8 mouse cellular contexts compared by ENCODE assay signal in the genomic region with DNA sequence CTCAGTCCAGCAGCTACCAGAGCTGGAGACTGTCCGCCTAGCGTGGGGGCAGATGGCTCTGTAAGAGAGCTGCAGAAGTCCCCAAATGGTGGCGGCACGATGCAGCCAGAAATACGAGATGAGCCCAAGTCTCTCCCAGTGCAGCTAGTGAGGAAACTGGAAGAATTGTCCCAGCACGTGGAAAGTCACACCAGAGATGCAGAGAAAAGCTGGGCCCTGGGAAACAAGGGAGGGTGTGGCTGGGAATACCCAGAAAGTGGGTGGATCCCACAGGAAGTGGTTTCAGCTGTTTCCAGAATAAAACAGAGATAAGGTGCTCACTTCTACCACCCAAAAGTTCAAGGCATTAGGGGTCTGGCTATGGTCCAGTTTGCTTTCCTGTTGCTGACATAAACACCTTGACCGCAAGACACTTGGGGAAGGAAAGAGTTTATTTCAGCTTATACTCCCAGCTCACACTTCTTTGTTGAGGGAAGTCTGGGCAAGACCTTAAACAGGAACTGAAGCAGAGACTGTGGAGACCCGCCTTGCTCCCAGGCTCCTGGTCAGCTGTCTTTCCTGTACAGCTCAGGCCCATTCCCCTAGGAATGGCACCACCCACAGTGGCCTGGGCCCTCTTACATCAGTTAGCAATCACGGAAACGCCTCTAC.
A peak's percentile ranks its signal among the peaks of the same experiment; 100 is the strongest.
DNase-seq lines count a peak whose midpoint lies in the region; ATAC-seq and TF ChIP-seq lines count a peak whose summit lies in the region.

No protein-coding gene starts in this region.

- no peak for DNase-seq in forebrain, embryonic 10.5 days (ENCODE audit: extremely low spot score, low spot score)
- no peak for DNase-seq in forebrain, embryonic 14.5 days (ENCODE audit: low spot score)
- DNase-seq in ES-E14 (ENCODE audit: low read depth, low spot score), result no peak
- DNase-seq in liver, postnatal 0 days, result no peak
- no peak for DNase-seq in T-cell, adult 2 months (ENCODE audit: low spot score)

- in situ Hi-C loops in ES-E14 (cut with MboI; ENCODE audit: low sequenced_read_pairs in 2 of 2, unreplicated experiment in 2 of 2), result loop anchor here (25.0 kb wide), 1 partner anchor 176 kb away; a partner anchor contains a TSS

- no peak overlapping the region for H3K4me2 ChIP-seq in forebrain, embryonic 14.5 days (ENCODE audit: low read length)
- H3K4me2 ChIP-seq in intestine, postnatal 0 days (replicated peaks; ENCODE audit: low read depth), result no peak overlapping the region
- peak overlapping the region; percentile 4; the same call in 1 of the 2 replicates for H3K4me2 ChIP-seq in liver, postnatal 0 days (ENCODE audit: low read depth, low read length)

- TF ChIP-seq CTCF in intestine, postnatal 0 days (IDR thresholded peaks at IDR 0.05; ENCODE audit: low read depth), result no peak
- no peak for TF ChIP-seq CTCF in liver, postnatal 0 days (IDR thresholded peaks at IDR 0.05; ENCODE audit: low read depth)

- TF ChIP-seq EP300 in liver, postnatal 0 days (IDR thresholded peaks at IDR 0.05; ENCODE audit: low read depth), result peak; percentile 73

- no peaks in the 10 kb centered on the region for H3K36me3 ChIP-seq in forebrain, embryonic 10.5 days (replicated peaks)
- no peaks in the 10 kb centered on the region for H3K36me3 ChIP-seq in forebrain, embryonic 14.5 days (ENCODE audit: control insufficient read depth, insufficient read depth, low read length)
- no peaks in the 10 kb centered on the region for H3K36me3 ChIP-seq in ES-E14 (ENCODE audit: control insufficient read depth, insufficient read depth, low read length, poor library complexity, severe bottlenecking)
- H3K36me3 ChIP-seq in intestine, postnatal 0 days (ENCODE audit: control insufficient read depth, insufficient read depth), result no peaks in the 10 kb centered on the region
- no peaks in the 10 kb centered on the region for H3K36me3 ChIP-seq in liver, postnatal 0 days (replicated peaks; ENCODE audit: insufficient read depth, low read length)

- H3K4me3 ChIP-seq in forebrain, embryonic 10.5 days, result no peak overlapping the region
- H3K4me3 ChIP-seq in forebrain, embryonic 14.5 days (ENCODE audit: low read depth, low read length), result no peak overlapping the region
- peak overlapping the region; percentile 13; a peak in 2 of 4 replicates for H3K4me3 ChIP-seq in ES-E14 (ENCODE audit: insufficient read depth in 1 of 2, low read depth in 1 of 2, low read length in 2 of 2, poor library complexity in 1 of 2, severe bottlenecking in 1 of 2)
- no peak overlapping the region for H3K4me3 ChIP-seq in intestine, postnatal 0 days (ENCODE audit: low read depth, low read length)
- no peak overlapping the region for H3K4me3 ChIP-seq in liver, postnatal 0 days (ENCODE audit: low read depth, low read length)

- H3K4me1 ChIP-seq in forebrain, embryonic 10.5 days, result peaks cover 41% of the 10 kb centered on the region
- H3K4me1 ChIP-seq in forebrain, embryonic 14.5 days (ENCODE audit: control insufficient read depth, insufficient read depth, low read length), result peaks cover 16% of the 10 kb centered on the region
- peaks cover 9 to 21% of the 10 kb centered on the region in 2 experiments; a peak in 3 of 4 replicates for H3K4me1 ChIP-seq in ES-E14 (ENCODE audit: control insufficient read depth in 2 of 2, insufficient read depth in 2 of 2, low read length in 2 of 2, poor library complexity in 1 of 2)
- 0 out of 2 replicates have a peak, but pooled peaks cover 4% of the 10 kb centered on the region for H3K4me1 ChIP-seq in intestine, postnatal 0 days (replicated peaks; ENCODE audit: control insufficient read depth, insufficient read depth, low read length)
- peaks cover 20% of the 10 kb centered on the region for H3K4me1 ChIP-seq in liver, postnatal 0 days (ENCODE audit: insufficient read depth)

- ATAC-seq in forebrain, embryonic 14.5 days, result no peak
- ATAC-seq in granulocyte monocyte progenitor cell, adult 5-6 weeks (replicated peaks; ENCODE audit: poor library complexity, severe bottlenecking), result peak; percentile 62
- ATAC-seq in intestine, postnatal 0 days, result peak; percentile 9; the same call in 1 of the 2 replicates
- ATAC-seq in liver, postnatal 0 days, result no peak
- no peak for ATAC-seq in monocyte, adult 5-6 weeks (replicated peaks; ENCODE audit: insufficient number of reproducible peaks, low FRiP score, low TSS enrichment, poor library complexity, severe bottlenecking)

- no peaks in the 10 kb centered on the region for H3K9me3 ChIP-seq in forebrain, embryonic 10.5 days
- H3K9me3 ChIP-seq in forebrain, embryonic 14.5 days (replicated peaks; ENCODE audit: control insufficient read depth, low read length), result no peaks in the 10 kb centered on the region
- no peaks in the 10 kb centered on the region for H3K9me3 ChIP-seq in ES-E14 (ENCODE audit: control insufficient read depth, insufficient read depth, low read depth, low read length)
- H3K9me3 ChIP-seq in intestine, postnatal 0 days (ENCODE audit: control insufficient read depth), result no peaks in the 10 kb centered on the region
- H3K9me3 ChIP-seq in liver, postnatal 0 days (ENCODE audit: low read length), result no peaks in the 10 kb centered on the region

- peak overlapping the region; percentile 77 for H3K27ac ChIP-seq in forebrain, embryonic 10.5 days
- H3K27ac ChIP-seq in forebrain, embryonic 14.5 days (ENCODE audit: low read depth, low read length), result no peak overlapping the region
- peak overlapping the region; percentile 20; the same call in 1 of the 2 replicates for H3K27ac ChIP-seq in ES-E14 (ENCODE audit: insufficient read depth, low read depth, low read length, poor library complexity, severe bottlenecking)
- H3K27ac ChIP-seq in intestine, postnatal 0 days (ENCODE audit: low read depth, low read length), result peak overlapping the region; percentile 21; the same call in 1 of the 2 replicates
- peak overlapping the region; percentile 81; the same call in 1 of the 2 replicates for H3K27ac ChIP-seq in liver, postnatal 0 days (ENCODE audit: low read depth)

- H3K27me3 ChIP-seq in forebrain, embryonic 10.5 days (ENCODE audit: poor library complexity, severe bottlenecking), result no peaks in the 10 kb centered on the region
- H3K27me3 ChIP-seq in forebrain, embryonic 14.5 days (replicated peaks; ENCODE audit: control insufficient read depth, insufficient read depth, low read length), result no peaks in the 10 kb centered on the region
- no peaks in the 10 kb centered on the region for H3K27me3 ChIP-seq in intestine, postnatal 0 days (replicated peaks; ENCODE audit: control insufficient read depth, insufficient read depth, low read length)
- H3K27me3 ChIP-seq in liver, postnatal 0 days (ENCODE audit: insufficient read depth, low read length), result no peaks in the 10 kb centered on the region

- no peak overlapping the region for H3K9ac ChIP-seq in forebrain, embryonic 14.5 days (ENCODE audit: low read length)
- peak overlapping the region; percentile 15; the same call in 1 of the 2 replicates for H3K9ac ChIP-seq in ES-E14 (ENCODE audit: insufficient read depth, low read depth, low read length, poor library complexity, severe bottlenecking)
- no peak overlapping the region for H3K9ac ChIP-seq in intestine, postnatal 0 days (ENCODE audit: low read depth, low read length)
- H3K9ac ChIP-seq in liver, postnatal 0 days (replicated peaks), result no peak overlapping the region

- WGBS in forebrain, embryonic 10.5 days, result 59% methylated on average over 10 of the region's 10 CpGs
- WGBS in forebrain, embryonic 14.5 days, result 62% methylated on average over 10 of the region's 10 CpGs
- WGBS in intestine, postnatal 0 days, result 53% methylated on average over 10 of the region's 10 CpGs
- 25% methylated on average over 10 of the region's 10 CpGs for WGBS in liver, postnatal 0 days (ENCODE audit: insufficient replicate concordance)

TF ChIP-seq in ES-E14, 5 proteins besides CTCF, POLR2A, EP300 and RAD21:
- TF ChIP-seq ZC3H11A (IDR thresholded peaks at IDR 0.05; ENCODE audit: borderline replicate concordance, low read depth, low read length) (no peak), CHD2 (IDR thresholded peaks at IDR 0.05; ENCODE audit: low read depth, low read length) (no peak), ZNF384 (IDR thresholded peaks at IDR 0.05; ENCODE audit: low read depth, low read length) (no peak), HCFC1 (IDR thresholded peaks at IDR 0.05; ENCODE audit: borderline replicate concordance, insufficient read depth, low read length) (no peak), MAFK (IDR thresholded peaks at IDR 0.05; ENCODE audit: insufficient read depth, low read depth, low read length) (no peak)

Comparison
In these comparisons a context has a peak if more than half of its experiments do, and no peak if none do; other contexts are left out.
1. H3K4me3 ChIP-seq: peak in ES-E14 (2 of 2); none in forebrain, embryonic 10.5 days (single experiment), forebrain, embryonic 14.5 days (single experiment), intestine, postnatal 0 days (single experiment) and liver, postnatal 0 days (single experiment).
2. ATAC-seq: peak in granulocyte monocyte progenitor cell, adult 5-6 weeks (single experiment) and intestine, postnatal 0 days (single experiment); none in forebrain, embryonic 14.5 days (single experiment), liver, postnatal 0 days (single experiment) and monocyte, adult 5-6 weeks (single experiment).